Mouse (Mus musculus): ENCODE measurements around the gene Lrrc9. TPM values are rescaled to one million over a fixed set of nuclear protein-coding genes. Genes with fewer than 3 reads are reported as not detected.

The Lrrc9 gene
- total RNA-seq (2021), result 1 to 10 TPM; 1.1 to 2.1 TPM

DNA sequence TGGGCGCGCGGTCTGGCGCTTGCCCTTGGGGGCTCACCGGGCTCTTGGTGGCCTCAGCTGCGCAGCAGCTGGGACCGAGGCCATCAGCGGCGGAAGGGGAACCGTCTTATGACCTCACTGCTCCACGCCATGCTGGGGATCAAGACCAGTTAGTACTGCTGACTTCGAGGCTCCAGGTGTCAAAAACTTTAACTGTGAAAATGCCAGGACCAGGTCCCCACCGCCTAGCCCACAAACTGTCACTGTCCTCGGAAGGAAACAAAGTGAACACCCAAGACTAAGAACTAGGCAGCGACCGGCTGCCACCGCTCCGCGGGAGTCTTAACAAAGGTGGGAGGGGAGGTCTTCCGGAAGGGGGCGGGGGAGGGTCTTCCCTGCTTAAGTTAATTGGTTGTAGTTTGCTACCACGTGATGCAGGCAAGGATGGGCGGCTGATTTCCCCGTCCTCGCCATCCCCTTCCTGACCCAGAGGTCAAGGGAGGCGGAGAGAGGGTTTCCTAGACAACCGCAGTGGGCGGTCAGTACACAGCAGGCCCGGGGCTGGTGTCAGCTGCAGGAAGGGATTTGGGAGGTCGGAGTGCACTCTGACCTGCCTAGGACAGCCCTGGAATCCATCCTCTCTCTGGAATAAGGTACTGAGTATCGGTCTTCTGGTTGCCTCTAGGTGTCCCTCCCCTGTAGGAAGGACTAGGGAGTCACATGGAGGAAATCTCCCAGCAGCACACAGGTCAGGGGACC, at the start of gene Lrrc9:
Gene Lrrc9 (plus strand): TSS at position 28 of the 738 bp plus-strand sequence.
- peak in 1 of 2 experiments; percentile 10 for DNase-seq (ENCODE audit: extremely low spot score in 1 of 2, low spot score in 1 of 2)

DNA sequence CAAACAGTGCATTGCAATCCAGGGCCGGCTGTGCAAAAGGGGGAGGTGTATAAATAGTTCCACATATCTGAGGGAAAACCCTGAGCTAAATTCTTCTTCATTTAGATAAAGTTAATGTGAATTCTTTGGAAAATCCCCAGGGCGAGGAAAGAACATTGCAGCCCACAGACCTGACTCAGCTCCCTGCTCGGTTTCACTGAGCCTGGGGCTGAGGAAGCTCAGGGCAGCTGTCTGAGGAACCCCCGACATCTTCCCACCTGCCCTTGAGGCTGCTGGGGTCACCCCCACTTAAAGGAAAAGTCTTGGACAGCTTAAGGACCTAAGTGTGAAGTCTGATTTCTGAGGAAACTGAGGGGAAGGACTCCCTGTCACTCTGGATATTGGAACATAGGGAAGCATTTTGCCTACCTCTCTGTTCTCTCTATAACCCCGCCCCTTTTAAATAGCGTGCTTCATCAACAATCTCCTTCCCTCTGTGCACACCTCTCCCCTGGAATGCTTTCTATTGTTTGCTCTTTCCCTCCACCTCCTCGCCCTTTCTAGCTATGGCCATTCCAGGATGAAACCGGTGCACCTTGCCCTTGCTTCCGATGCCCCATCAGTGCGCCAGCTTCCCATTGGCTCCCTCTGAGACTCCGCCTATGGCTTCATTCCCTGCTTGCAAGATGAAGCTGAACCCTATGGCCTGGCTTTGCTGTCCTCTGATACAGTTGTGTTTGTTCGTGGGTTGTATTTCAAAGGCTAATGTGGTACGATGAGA, 48.4 kb upstream of the Lrrc9 start:
- DNase-seq (ENCODE audit: extremely low spot score in 1 of 2, low spot score in 1 of 2), result no peak

DNA sequence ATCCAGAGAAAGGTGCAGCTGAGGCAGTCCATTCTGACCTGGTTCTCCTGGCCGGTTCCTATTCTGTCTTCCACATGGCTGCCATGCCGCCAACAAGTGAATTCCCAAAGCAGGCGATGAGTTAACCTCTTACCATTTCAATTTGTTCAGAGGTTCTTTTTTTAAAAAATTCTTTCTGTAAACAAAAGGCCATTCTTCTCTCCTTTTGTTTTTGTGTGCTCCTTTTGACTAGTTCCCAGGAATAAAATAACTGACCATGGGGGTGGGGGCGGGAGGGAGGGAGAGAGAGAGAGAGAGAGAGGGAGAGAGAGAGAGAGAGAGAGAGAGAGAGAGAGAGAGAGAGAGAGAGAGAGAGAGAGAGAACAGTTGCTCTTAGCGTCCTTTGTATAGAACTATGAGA, 36.6 kb upstream of the Lrrc9 start:
- no peak for DNase-seq (ENCODE audit: extremely low spot score in 1 of 2, low spot score in 1 of 2)

DNA sequence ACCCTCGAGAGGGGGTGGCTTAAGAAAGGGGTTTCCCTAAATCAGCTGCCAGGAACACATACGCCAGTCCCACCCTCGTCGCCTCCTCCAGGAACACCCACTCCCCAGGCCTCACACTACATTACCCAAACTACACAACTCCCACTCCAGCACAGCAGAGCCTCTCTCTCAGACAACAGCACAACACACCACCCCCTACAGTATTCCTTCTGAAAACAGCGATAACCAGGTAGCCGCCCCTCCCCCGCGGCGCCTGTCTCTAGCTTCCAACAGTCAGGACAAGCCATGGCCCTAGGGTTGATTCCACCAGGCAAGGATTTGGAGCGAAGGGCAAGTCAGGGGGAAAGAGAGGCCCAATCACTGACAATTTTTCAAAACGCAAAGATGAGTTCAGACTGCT, 34.5 kb upstream of the Lrrc9 start:
- DNase-seq (ENCODE audit: extremely low spot score in 1 of 2, low spot score in 1 of 2), result peak in 1 of 2 experiments; percentile 33

DNA sequence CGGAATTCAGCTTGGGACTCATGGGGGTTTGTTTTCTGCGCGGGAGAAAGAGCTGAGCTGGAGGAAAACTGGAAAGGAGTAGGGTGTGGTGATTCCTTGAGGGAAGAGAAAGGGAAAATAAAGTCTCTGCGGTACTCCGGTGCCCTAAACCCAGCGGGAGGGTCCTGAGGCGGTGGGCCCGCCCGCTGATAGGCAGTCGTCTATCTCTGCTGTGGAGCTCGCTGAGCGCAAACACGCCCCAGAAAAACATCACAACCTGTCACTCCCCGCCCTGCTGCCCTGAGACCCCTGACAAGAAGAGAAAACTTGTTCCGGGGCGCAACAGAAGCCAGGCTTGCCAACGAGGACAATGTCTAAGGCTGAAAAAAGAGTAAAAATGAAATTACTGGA, 34.0 kb upstream of the Lrrc9 start:
- peak in 1 of 2 experiments; percentile 25 for DNase-seq (ENCODE audit: extremely low spot score in 1 of 2, low spot score in 1 of 2)

DNA sequence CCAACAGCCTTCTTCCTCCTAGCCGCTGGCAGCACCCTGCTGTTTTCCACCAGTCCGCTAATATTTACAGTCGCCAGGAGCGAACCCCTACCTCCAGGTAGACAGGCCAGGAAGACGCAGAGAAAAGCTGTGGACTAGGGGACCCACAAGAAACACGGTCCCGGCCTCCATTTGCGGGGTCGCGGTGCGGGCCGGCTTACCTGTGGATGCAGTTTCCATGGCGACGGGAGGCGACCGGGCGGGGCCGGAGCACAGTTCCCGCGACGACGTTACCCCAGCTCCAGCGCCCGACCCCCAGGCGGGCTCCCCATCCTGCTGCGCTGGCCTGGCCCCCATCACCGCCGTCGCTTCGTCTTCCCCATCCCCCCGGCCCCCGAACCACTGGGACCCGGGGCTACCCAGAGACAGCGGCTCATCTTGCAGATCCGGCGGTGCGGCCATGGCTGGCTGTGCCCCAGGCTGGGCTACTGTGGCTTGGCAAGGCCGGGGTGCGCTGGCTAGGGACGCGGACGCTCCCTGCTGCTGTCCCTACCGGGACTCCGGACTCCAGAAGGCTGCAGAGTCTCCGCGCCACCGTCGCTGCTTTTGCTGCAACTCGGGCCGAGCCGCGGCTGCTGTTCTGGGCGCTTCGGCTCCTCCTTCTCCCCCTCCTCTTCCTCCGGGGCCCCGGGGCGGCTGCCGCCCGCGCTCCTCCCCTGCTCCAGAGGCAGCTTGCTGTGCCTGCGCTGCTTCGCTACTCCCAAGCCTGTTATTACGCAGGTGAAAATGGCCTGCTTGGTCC, 33.4 kb upstream of the Lrrc9 start:
- DNase-seq (ENCODE audit: extremely low spot score in 1 of 2, low spot score in 1 of 2), result peak; percentile 60 to 80

DNA sequence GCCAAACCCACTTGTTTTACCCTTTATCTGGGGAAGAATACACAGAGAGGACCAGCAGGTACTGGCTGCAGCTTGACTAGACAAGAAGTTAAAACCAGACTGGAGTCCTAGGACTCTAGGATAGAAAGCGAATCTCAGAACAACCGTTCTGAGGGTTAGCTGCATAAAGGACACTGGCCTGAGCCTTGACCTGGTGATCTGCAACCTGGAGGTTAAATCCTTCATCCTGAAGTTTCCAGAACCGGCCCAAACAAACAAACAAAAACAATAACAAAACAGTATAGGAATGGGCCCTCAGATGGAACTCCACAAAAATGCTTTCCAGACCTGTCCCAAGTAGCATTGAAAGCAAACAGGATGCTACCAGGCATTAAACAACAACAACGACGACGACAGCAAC, 32.7 kb upstream of the Lrrc9 start, which contains the start of gene Rtn1:
Gene Rtn1 (minus strand): TSS at position 101 of the 400 bp plus-strand sequence.
- no peak for DNase-seq (ENCODE audit: extremely low spot score in 1 of 2, low spot score in 1 of 2)

DNA sequence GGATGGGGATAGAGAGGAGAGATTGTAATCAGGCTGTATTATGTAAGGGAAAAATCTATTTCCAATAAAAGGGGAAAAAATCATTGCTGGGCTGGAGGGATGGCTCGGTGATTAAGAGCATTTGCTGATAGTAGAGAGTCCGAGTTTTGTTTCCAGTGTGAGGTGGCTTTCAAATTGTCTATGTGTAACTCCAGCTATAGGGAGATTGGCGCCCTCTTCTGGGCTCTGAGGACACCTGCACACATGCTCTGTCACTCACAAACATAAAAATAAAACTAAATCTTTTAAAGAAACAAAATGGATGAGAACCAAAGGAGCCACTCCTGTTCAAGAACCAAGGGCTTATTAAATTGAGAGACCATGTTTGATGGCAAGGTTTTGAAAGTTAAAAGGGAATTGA, 23.9 kb upstream of the Lrrc9 start:
- peak in 1 of 2 experiments; percentile 40 for DNase-seq (ENCODE audit: extremely low spot score in 1 of 2, low spot score in 1 of 2)

DNA sequence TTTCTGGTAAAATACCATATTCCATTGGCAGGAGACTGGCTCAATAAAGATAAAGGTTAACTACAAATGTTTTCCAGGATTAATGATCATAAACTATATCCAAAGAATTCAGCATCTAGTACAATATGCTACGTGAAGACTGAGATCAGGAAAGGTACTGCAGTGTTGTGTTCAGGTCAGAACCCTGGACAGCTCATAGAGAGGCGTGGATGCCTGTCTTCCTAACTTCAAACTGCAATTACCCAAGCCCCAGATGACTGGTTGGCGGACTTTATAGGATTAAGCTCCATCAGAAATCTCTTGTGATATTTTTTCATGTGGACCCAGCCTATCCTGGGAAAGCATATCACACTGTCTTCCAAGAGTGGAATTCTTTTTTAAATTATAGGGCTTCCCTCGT, 19.0 kb upstream of the Lrrc9 start:
- DNase-seq (ENCODE audit: extremely low spot score in 1 of 2, low spot score in 1 of 2), result no peak

DNA sequence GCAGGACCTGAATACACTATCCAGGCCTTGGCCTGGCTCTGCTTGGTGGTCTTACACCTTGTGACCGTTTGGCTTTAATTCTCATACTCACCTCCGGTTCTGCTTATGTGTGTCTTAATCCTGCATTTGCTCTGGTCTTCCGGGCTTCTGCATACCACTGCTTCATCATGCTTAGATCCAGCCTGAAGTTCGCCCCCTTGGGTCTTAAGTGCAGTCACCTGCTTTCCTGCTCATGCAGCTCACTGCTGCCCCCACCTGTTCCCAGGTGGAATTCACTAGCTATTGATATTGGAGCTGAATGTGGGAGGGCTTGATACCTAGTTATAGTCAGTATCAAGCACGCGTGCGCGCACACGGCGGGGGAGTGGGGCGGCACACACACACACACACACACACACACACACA, 13.9 kb upstream of the Lrrc9 start:
- DNase-seq (ENCODE audit: extremely low spot score in 1 of 2, low spot score in 1 of 2), result peak; percentile 70 to 81

DNA sequence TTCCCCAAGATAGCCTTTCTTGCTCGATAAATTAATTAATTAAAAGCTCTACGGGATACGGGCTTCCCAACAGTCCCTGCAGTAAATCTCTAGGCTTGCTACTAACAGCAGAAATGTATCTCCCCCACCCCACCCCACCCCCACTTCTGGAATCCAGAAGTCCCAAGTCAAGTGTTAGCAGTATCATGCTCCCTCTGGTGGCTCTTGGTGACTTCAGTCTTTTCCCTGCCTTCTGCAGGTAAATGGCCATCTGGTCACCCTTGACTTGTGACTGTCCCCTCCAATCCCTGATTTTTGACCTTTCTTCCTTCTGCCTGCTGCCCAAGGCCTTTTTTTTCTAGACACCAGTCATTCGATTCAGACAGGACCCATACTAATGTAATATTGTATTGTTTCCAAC, 9.5 kb upstream of the Lrrc9 start:
- DNase-seq (ENCODE audit: extremely low spot score in 1 of 2, low spot score in 1 of 2), result no peak

DNA sequence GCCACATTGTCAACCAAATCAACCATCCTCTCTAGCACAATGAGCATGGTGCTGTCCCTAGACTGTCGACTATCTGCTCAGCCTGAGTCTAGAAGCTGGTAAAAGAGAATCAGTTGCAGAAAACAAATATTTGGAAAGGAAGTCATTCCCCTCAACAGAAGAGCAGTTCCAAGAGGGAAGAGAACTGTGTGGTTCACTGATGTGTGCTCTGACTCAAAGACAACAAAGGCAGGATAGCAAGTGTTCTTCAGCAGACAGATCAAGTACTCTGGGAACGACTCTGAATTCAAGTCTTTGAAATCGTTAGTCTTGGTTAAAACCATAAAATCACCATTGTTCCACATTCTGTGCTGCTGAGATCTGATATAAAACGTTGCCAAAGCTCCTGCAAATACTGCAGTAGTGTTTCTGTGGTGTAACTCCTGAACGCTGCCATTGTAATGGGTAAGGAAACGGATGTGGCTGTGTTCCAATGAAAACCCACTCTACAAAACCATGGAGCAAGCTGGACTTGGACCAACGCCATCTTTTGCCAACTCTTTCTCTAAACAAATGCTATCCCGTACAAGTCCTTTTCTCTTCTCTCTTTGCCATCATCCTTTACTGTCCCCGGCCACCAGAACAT, 8.3 kb upstream of the Lrrc9 start:
- DNase-seq (ENCODE audit: extremely low spot score in 1 of 2, low spot score in 1 of 2), result no peak

DNA sequence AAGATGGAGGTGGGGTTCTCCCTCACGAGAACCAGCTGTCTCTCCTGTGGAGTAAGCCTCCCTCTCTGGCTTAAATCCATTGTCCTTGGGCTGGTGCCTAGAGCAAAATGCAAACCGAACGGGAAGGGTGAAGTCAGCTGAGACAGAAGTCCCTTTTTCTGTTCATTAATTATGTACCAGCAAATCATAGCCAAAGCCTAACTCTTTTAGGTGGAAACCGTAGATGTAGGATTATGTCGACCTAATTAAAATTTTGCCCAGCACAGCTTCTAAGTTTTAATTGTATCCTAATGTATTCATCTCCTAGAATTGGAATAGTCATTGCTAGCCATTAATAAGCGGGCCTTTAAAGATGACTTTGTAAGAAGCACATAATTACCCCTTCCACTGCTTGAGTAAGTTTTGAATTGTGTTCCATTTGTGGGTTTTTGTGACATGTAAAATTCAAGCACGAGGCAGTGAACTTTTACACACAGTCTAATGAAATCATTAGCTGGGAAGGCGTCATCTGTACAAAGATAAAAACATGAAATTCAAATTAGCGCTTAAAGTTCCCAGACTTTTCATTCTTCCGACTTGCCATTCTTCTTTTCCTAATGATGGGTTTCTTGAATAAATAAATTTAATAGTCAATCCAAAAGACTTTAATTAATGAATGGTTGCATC, 3.9 kb upstream of the Lrrc9 start:
- DNase-seq (ENCODE audit: extremely low spot score in 1 of 2, low spot score in 1 of 2), result no peak

DNA sequence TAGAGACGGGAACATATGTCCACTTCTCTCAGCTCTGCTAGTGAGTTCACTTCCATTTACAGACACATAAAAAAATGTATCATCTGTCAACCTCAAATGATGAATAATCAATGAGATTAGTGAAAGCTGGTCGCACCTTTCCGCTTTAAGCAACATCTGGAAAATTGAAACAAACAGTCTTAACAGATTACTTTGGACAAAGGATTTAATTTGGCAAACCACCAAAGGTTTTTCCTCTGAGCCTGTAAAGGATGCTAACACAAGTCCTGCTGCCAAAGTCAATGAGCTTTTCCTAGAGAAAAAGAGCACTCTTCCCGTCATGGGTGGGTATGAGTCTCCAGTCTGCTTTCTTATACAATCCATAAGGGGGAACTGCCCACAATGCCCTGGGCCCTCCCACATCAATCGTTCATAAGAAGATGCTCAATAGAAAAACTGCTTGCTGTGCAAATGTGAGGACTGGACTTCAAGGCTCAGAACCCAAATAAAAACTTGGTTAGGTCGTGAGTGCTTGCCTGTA, 2.6 kb upstream of the Lrrc9 start:
- no peak for DNase-seq (ENCODE audit: extremely low spot score in 1 of 2, low spot score in 1 of 2)

DNA sequence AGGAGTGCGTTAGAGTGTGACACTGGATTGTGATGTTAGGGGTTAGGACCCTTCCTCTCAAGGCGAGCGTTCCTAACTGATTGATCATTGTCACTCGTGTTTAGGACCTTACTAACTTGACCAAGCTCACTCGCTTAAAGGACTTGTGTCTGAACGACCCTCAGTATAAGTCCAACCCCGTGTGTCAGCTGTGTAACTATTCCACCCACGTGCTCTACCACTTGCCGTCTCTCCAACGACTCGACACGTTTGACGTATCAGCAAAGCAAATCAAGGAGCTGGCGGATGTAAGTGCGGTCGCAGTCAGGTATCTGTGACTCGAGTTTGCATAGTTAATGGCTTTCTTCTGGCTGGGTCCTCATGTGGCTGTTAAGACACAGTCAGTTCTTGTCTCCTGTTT, 12.3 kb downstream of the Lrrc9 start:
- DNase-seq (ENCODE audit: extremely low spot score in 1 of 2, low spot score in 1 of 2), result no peak

DNA sequence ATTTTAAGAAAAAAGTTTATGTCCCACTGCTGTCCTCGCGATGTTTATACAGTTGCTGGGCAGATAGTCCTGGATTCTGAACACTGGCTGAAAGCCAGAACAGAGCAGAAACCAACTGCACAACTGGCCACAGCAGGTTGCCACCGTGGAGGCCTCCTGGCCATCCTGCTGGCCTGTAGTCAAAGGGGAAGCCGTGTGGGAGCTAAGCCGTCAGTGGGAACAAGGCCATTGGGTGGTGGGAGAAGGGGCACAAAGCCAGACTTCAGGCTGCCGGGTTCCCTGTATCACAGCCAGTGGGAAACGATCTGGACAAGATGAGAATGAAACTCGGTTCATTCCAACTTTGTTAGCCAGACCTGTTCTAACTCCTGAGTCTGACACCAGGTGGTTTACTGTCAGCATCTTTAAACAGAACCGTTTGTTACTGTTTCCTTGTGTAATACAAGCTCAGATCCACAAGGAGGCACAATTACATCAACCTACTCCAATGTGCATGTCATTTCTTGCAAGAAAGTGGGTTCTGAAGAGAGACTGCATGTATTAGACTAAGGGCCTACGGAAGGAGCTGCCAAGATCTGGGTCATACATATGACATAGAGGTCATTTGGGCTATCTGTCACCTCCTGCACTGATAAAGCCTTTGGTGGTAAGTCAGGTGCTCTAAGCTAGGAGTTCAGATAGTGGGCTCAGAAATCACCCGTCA, 19.7 kb downstream of the Lrrc9 start:
- no peak for DNase-seq (ENCODE audit: extremely low spot score in 1 of 2, low spot score in 1 of 2)

DNA sequence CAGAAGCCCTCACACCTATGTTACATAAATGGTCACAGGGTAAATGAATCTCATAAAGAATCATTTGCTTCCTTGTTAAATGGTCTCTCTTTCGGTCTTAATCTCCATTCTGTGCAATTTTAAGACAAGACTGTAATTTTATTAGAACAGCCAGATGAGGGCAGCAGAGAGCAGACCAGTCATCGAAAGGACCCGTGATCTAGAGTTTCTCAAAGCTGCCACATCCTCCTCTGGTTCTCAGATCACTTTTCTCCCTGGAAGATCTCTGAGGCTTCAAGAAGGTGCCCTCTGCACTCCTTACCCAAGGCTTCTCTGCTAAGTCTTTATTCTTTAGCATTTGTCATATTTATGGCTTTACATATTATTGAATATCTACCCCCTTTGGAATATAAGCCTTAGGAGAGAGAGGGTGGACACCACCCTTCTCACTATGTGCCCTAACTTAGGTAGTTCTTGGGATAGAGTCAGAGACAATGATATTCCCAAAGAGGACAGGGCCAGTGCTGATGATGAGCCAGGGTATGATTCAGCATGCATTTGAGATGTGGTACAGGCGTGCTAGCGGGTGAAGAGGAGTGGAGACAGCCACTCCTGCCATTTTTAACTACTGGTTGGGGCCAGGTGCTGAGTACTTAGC, 20.3 kb downstream of the Lrrc9 start:
- peak in 1 of 2 experiments; percentile 76 for DNase-seq (ENCODE audit: extremely low spot score in 1 of 2, low spot score in 1 of 2)

DNA sequence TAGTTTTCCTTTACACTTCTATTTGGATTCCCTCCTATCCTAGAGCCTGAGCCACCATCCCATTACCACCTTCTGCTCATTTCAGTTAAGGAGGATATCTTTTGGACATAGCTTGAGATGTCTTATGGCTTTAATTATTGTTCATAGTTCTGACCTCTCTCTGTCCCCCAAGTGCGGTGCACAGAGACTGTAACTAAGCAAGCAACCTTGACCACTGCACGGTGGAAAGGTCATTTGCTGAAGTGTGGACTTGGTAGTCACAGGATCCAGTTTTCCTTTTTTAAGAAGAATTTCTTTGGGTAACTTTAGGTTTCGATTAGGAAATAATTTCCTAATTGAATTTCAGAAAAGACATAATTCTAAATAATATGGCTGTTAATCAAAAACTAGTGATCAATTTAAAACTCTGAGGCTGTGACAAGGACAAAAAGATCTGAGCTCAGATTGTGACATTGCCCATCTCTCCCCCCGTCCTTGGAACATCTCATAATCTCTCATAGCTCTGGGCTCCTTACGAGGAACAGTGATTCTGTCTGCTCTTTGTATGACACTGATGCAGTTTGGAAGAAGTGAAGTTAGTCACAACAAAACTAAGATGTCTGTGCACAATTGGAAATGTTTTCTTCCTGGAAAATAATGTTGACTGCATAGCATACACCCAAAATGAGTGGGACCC, 24.3 kb downstream of the Lrrc9 start:
- no peak for DNase-seq (ENCODE audit: extremely low spot score in 1 of 2, low spot score in 1 of 2)
